Mouse (Mus musculus): ENCODE data around the gene Fto. TPM values are rescaled to one million over a fixed set of nuclear protein-coding genes. Genes with fewer than 3 reads are reported as not detected.

Gene Fto
- polyA plus RNA-seq, 1 experiment from 2014 or later = 56.1 TPM

- H3K27ac ChIP-seq = peak overlapping the region; percentile 29; the same call in 1 of the 2 replicates
- no peak overlapping the region for H3K4me3 ChIP-seq
- no peaks in the 10 kb centered on the region for H3K36me3 ChIP-seq
- no peaks in the 10 kb centered on the region for H3K27me3 ChIP-seq
- 85% methylated on average over 10 of the region's 10 CpGs for WGBS
- H3K9me3 ChIP-seq (replicated peaks) = no peaks in the 10 kb centered on the region
- ATAC-seq (replicated peaks; ENCODE audit: insufficient number of reproducible peaks, insufficient read depth, low FRiP score, low read depth) = no peak
- no peak overlapping the region for H3K9ac ChIP-seq
- peaks cover 39% of the 10 kb centered on the region for H3K4me1 ChIP-seq (replicated peaks)
- no peak overlapping the region for H3K4me2 ChIP-seq
Measured at GRCm38 (mm10) chr8:91360644-91361357, 47.5 kb downstream of the Fto start.

GRCm38 (mm10) chr8:91363272-91363860, 50.0 kb downstream of the Fto start:
- Histone ChIP-seq H3K36me3 (no peaks in the 10 kb centered on the region), H3K9ac (no peak overlapping the region), H3K9me3 (replicated peaks) (no peaks in the 10 kb centered on the region), H3K4me3 (no peak overlapping the region), H3K27me3 (no peaks in the 10 kb centered on the region), H3K27ac (peak overlapping the region; percentile 74), H3K4me2 (no peak overlapping the region), H3K4me1 (replicated peaks) (peaks cover 42% of the 10 kb centered on the region)
- WGBS = 90% methylated on average over 10 of the region's 10 CpGs
- ATAC-seq (replicated peaks; ENCODE audit: insufficient number of reproducible peaks, insufficient read depth, low FRiP score, low read depth) = no peak

- H3K27ac ChIP-seq = peak overlapping the region; percentile 74
- peak overlapping the region; percentile 33 for H3K4me2 ChIP-seq
- no peaks in the 10 kb centered on the region for H3K27me3 ChIP-seq
- H3K4me3 ChIP-seq = no peak overlapping the region
- H3K4me1 ChIP-seq (replicated peaks) = peaks cover 42% of the 10 kb centered on the region
- H3K9ac ChIP-seq = no peak overlapping the region
- 47% methylated on average over 6 of the region's 6 CpGs for WGBS
- no peaks in the 10 kb centered on the region for H3K36me3 ChIP-seq
- peak; percentile 67; the same call in 1 of the 2 replicates for ATAC-seq (replicated peaks; ENCODE audit: insufficient number of reproducible peaks, insufficient read depth, low FRiP score, low read depth)
- no peaks in the 10 kb centered on the region for H3K9me3 ChIP-seq (replicated peaks)
Measured at GRCm38 (mm10) chr8:91364216-91364615, 50.9 kb downstream of the Fto start.

- Histone ChIP-seq H3K4me1 (replicated peaks) (peaks cover 38% of the 10 kb centered on the region), H3K9ac (no peak overlapping the region), H3K4me2 (no peak overlapping the region), H3K36me3 (no peaks in the 10 kb centered on the region), H3K27me3 (no peaks in the 10 kb centered on the region), H3K4me3 (no peak overlapping the region), H3K9me3 (replicated peaks) (no peaks in the 10 kb centered on the region), H3K27ac (no peak overlapping the region)
- no peak for ATAC-seq (replicated peaks; ENCODE audit: insufficient number of reproducible peaks, insufficient read depth, low FRiP score, low read depth)
Measured at GRCm38 (mm10) chr8:91365804-91366203, 52.5 kb downstream of the Fto start.

GRCm38 (mm10) chr8:91370899-91371298, 57.6 kb downstream of the Fto start:
- peaks cover 49% of the 10 kb centered on the region for H3K4me1 ChIP-seq (replicated peaks)
- peak overlapping the region; percentile 18; the same call in 1 of the 2 replicates for H3K4me2 ChIP-seq
- H3K36me3 ChIP-seq = no peaks in the 10 kb centered on the region
- WGBS = 42% methylated on average over 12 of the region's 12 CpGs
- no peak overlapping the region for H3K9ac ChIP-seq
- H3K9me3 ChIP-seq (replicated peaks) = no peaks in the 10 kb centered on the region
- H3K27me3 ChIP-seq = no peaks in the 10 kb centered on the region
- H3K27ac ChIP-seq = peak overlapping the region; percentile 57
- H3K4me3 ChIP-seq = no peak overlapping the region
- no peak for ATAC-seq (replicated peaks; ENCODE audit: insufficient number of reproducible peaks, insufficient read depth, low FRiP score, low read depth)

GRCm38 (mm10) chr8:91371995-91372394, 58.7 kb downstream of the Fto start:
- WGBS = 21% methylated on average over 4 of the region's 4 CpGs
- H3K4me2 ChIP-seq = peak overlapping the region; percentile 2; the same call in 1 of the 2 replicates
- H3K4me3 ChIP-seq = no peak overlapping the region
- H3K27me3 ChIP-seq = no peaks in the 10 kb centered on the region
- ATAC-seq (replicated peaks; ENCODE audit: insufficient number of reproducible peaks, insufficient read depth, low FRiP score, low read depth) = no peak
- peak overlapping the region; percentile 2; the same call in 1 of the 2 replicates for H3K9ac ChIP-seq
- no peaks in the 10 kb centered on the region for H3K9me3 ChIP-seq (replicated peaks)
- peaks cover 58% of the 10 kb centered on the region for H3K4me1 ChIP-seq (replicated peaks)
- H3K27ac ChIP-seq = peak overlapping the region; percentile 58
- no peaks in the 10 kb centered on the region for H3K36me3 ChIP-seq

GRCm38 (mm10) chr8:91372780-91373577, 59.7 kb downstream of the Fto start:
- peaks cover 68% of the 10 kb centered on the region for H3K4me1 ChIP-seq (replicated peaks)

GRCm38 (mm10) chr8:91375054-91375938, 62.0 kb downstream of the Fto start:
- H3K27ac ChIP-seq = no peak overlapping the region
- 67% methylated on average over 20 of the region's 20 CpGs for WGBS

More at GRCm38 (mm10) chr8:91372780-91373577, 59.7 kb downstream of the Fto start:
- H3K4me3 ChIP-seq = no peak overlapping the region
- no peaks in the 10 kb centered on the region for H3K27me3 ChIP-seq
- no peak for ATAC-seq (replicated peaks; ENCODE audit: insufficient number of reproducible peaks, insufficient read depth, low FRiP score, low read depth)
- peak overlapping the region; percentile 58; the same call in 1 of the 2 replicates for H3K27ac ChIP-seq
- H3K9me3 ChIP-seq (replicated peaks) = no peaks in the 10 kb centered on the region
- H3K9ac ChIP-seq = no peak overlapping the region
- WGBS = 80% methylated on average over 9 of the region's 9 CpGs
- H3K4me2 ChIP-seq = no peak overlapping the region
- H3K36me3 ChIP-seq = no peaks in the 10 kb centered on the region

GRCm38 (mm10) chr8:91376785-91377184, 63.5 kb downstream of the Fto start:
- ATAC-seq (replicated peaks; ENCODE audit: insufficient number of reproducible peaks, insufficient read depth, low FRiP score, low read depth) = peak; percentile 68
- no peak overlapping the region for H3K4me3 ChIP-seq
- WGBS = 16% methylated on average over 11 of the region's 11 CpGs

More at GRCm38 (mm10) chr8:91375054-91375938, 62.0 kb downstream of the Fto start:
- Histone ChIP-seq H3K9ac (no peak overlapping the region), H3K4me2 (no peak overlapping the region), H3K9me3 (replicated peaks) (no peaks in the 10 kb centered on the region), H3K27me3 (no peaks in the 10 kb centered on the region), H3K4me3 (no peak overlapping the region), H3K36me3 (no peaks in the 10 kb centered on the region), H3K4me1 (replicated peaks) (peaks cover 79% of the 10 kb centered on the region)
- ATAC-seq (replicated peaks; ENCODE audit: insufficient number of reproducible peaks, insufficient read depth, low FRiP score, low read depth) = no peak

GRCm38 (mm10) chr8:91377275-91377674, 64.0 kb downstream of the Fto start:
- Histone ChIP-seq H3K9me3 (replicated peaks) (no peaks in the 10 kb centered on the region), H3K4me1 (replicated peaks) (peaks cover 80% of the 10 kb centered on the region), H3K36me3 (no peaks in the 10 kb centered on the region), H3K4me3 (no peak overlapping the region), H3K4me2 (no peak overlapping the region; the same call in 1 of the 2 replicates), H3K9ac (no peak overlapping the region), H3K27me3 (no peaks in the 10 kb centered on the region), H3K27ac (no peak overlapping the region)
- ATAC-seq (replicated peaks; ENCODE audit: insufficient number of reproducible peaks, insufficient read depth, low FRiP score, low read depth) = no peak
- WGBS = 75% methylated on average over 6 of the region's 6 CpGs

More at GRCm38 (mm10) chr8:91376785-91377184, 63.5 kb downstream of the Fto start:
- no peaks in the 10 kb centered on the region for H3K27me3 ChIP-seq
- peak overlapping the region; percentile 44; the same call in 1 of the 2 replicates for H3K27ac ChIP-seq
- no peak overlapping the region for H3K9ac ChIP-seq
- no peaks in the 10 kb centered on the region for H3K36me3 ChIP-seq
- H3K4me2 ChIP-seq = peak overlapping the region; percentile 28
- H3K4me1 ChIP-seq (replicated peaks) = peaks cover 82% of the 10 kb centered on the region
- no peaks in the 10 kb centered on the region for H3K9me3 ChIP-seq (replicated peaks)

Data from heart, embryonic 15.5 days (tissue).